Comparison of ENCODE assay signal across 22 mouse cellular contexts in the genomic region with DNA sequence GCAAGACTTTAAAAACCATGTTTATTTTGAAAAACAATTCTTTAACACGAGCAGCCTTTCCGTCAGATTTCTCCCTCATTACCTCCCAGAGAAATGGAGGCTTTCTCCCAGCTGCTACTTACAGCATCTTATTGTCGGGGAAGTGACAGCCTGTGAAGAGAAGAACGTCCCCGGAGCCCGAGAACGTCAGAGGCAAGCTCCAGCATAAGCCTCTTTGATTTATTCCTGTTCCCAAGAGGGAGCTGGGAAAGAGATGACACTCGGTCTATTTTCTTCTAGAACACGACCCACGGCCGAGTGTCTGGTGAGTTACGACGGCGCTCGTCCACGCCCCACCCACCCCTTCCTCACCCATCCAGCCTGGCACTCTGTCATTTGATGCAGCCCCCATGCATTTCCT. TPM values are rescaled to one million over a fixed set of nuclear protein-coding genes. Genes with fewer than 3 reads are reported as not detected.
A peak's percentile ranks its signal among the peaks of the same experiment; 100 is the strongest.
DNase-seq lines count a peak whose midpoint lies in the region; ATAC-seq lines count a peak whose summit lies in the region.
"Had no signal": no experiment of that assay in that cellular context is flagged by ENCODE, and none has a peak within 500 bp of the region (broad histone marks: within the 10 kb centered on the region; RNA-seq: fewer than 3 reads in every experiment).

No protein-coding gene starts in this region.

- no peaks in the 10 kb centered on the region for H3K36me3 ChIP-seq in forebrain, embryonic 12.5 days (replicated peaks)
- no peaks in the 10 kb centered on the region for H3K36me3 ChIP-seq in forebrain, embryonic 16.5 days (ENCODE audit: control insufficient read depth, insufficient read depth)
- H3K36me3 ChIP-seq in hindbrain, embryonic 13.5 days = no peaks in the 10 kb centered on the region
- H3K36me3 ChIP-seq in hindbrain, embryonic 10.5 days = no peaks in the 10 kb centered on the region
- no peaks in the 10 kb centered on the region for H3K36me3 ChIP-seq in lung, embryonic 15.5 days
- H3K36me3 ChIP-seq: embryonic facial prominence, embryonic 13.5 days; G1E; limb, embryonic 12.5 days had no signal

- peaks cover 21% of the 10 kb centered on the region for H3K4me1 ChIP-seq in forebrain, embryonic 12.5 days
- H3K4me1 ChIP-seq in forebrain, embryonic 16.5 days (replicated peaks; ENCODE audit: control insufficient read depth, insufficient read depth, low read length) = peaks cover 30% of the 10 kb centered on the region
- H3K4me1 ChIP-seq in hindbrain, embryonic 13.5 days (replicated peaks) = peaks cover 42% of the 10 kb centered on the region
- H3K4me1 ChIP-seq in hindbrain, embryonic 10.5 days (replicated peaks) = peaks cover 36% of the 10 kb centered on the region
- H3K4me1 ChIP-seq in lung, embryonic 15.5 days = peaks cover 42% of the 10 kb centered on the region

- DNase-seq in hindbrain, embryonic 10.5 days (ENCODE audit: low spot score) = no peak
- no peak for DNase-seq in lung, postnatal 4 days
- peak; percentile 39 for DNase-seq in retina, postnatal 1 day
- no peak for DNase-seq in retina, embryonic 14.5 days (ENCODE audit: low spot score)
- DNase-seq: adrenal gland, postnatal 36 days; cerebellum, adult 9-10 months; gastrocnemius, postnatal 25 days; kidney, adult 9 months; lung, postnatal 14 days; thymus, adult 2 months had no signal

- 73% methylated on average over 16 of the region's 16 CpGs for WGBS in forebrain, embryonic 12.5 days
- WGBS in forebrain, embryonic 16.5 days = 56% methylated on average over 16 of the region's 16 CpGs
- WGBS in hindbrain, embryonic 13.5 days = 40% methylated on average over 16 of the region's 16 CpGs
- WGBS in hindbrain, embryonic 10.5 days = 71% methylated on average over 16 of the region's 16 CpGs
- WGBS in lung, embryonic 15.5 days = 42% methylated on average over 16 of the region's 16 CpGs

- H3K4me3 ChIP-seq in forebrain, embryonic 12.5 days (replicated peaks) = no peak overlapping the region
- no peak overlapping the region for H3K4me3 ChIP-seq in forebrain, embryonic 16.5 days (replicated peaks; ENCODE audit: low read length)
- H3K4me3 ChIP-seq in hindbrain, embryonic 13.5 days = no peak overlapping the region
- H3K4me3 ChIP-seq in hindbrain, embryonic 10.5 days = no peak overlapping the region
- H3K4me3 ChIP-seq in lung, embryonic 15.5 days = no peak overlapping the region
- H3K4me3 ChIP-seq: embryonic facial prominence, embryonic 13.5 days; limb, embryonic 12.5 days had no signal

- H3K9ac ChIP-seq in forebrain, embryonic 12.5 days = no peak overlapping the region
- no peak overlapping the region for H3K9ac ChIP-seq in forebrain, embryonic 16.5 days (replicated peaks; ENCODE audit: low read depth, low read length)
- H3K9ac ChIP-seq in hindbrain, embryonic 13.5 days = no peak overlapping the region
- H3K9ac ChIP-seq in lung, embryonic 15.5 days = no peak overlapping the region
- H3K9ac ChIP-seq: embryonic facial prominence, embryonic 13.5 days; limb, embryonic 12.5 days; liver, embryonic 14.5 days had no signal

- H3K9me3 ChIP-seq in forebrain, embryonic 12.5 days = no peaks in the 10 kb centered on the region
- H3K9me3 ChIP-seq in forebrain, embryonic 16.5 days (ENCODE audit: control insufficient read depth, low read length) = no peaks in the 10 kb centered on the region
- H3K9me3 ChIP-seq in hindbrain, embryonic 13.5 days = no peaks in the 10 kb centered on the region
- H3K9me3 ChIP-seq in hindbrain, embryonic 10.5 days = no peaks in the 10 kb centered on the region
- H3K9me3 ChIP-seq in lung, embryonic 15.5 days = no peaks in the 10 kb centered on the region
- H3K9me3 ChIP-seq: embryonic facial prominence, embryonic 13.5 days; G1E; limb, embryonic 12.5 days had no signal

- peak overlapping the region; percentile 5; the same call in 1 of the 2 replicates for H3K27ac ChIP-seq in forebrain, embryonic 12.5 days
- H3K27ac ChIP-seq in forebrain, embryonic 16.5 days (ENCODE audit: low read length) = no peak overlapping the region
- peak overlapping the region; percentile 45; the same call in 1 of the 2 replicates for H3K27ac ChIP-seq in hindbrain, embryonic 13.5 days
- H3K27ac ChIP-seq in hindbrain, embryonic 10.5 days = no peak overlapping the region
- 0 out of 2 replicates have a peak overlapping the region, but pooled peaks have one; percentile 21 for H3K27ac ChIP-seq in lung, embryonic 15.5 days
- H3K27ac ChIP-seq: limb, embryonic 12.5 days; liver, embryonic 14.5 days had no signal

- H3K27me3 ChIP-seq in forebrain, embryonic 12.5 days = peaks cover 13% of the 10 kb centered on the region
- H3K27me3 ChIP-seq in forebrain, embryonic 16.5 days (replicated peaks; ENCODE audit: control insufficient read depth, insufficient read depth, low read length) = no peaks in the 10 kb centered on the region
- 0 out of 2 replicates have a peak, but pooled peaks cover 4% of the 10 kb centered on the region for H3K27me3 ChIP-seq in hindbrain, embryonic 13.5 days
- peaks cover 35% of the 10 kb centered on the region for H3K27me3 ChIP-seq in hindbrain, embryonic 10.5 days (ENCODE audit: insufficient read depth, poor library complexity, severe bottlenecking)
- no peaks in the 10 kb centered on the region for H3K27me3 ChIP-seq in lung, embryonic 15.5 days
- H3K27me3 ChIP-seq: embryonic facial prominence, embryonic 13.5 days had no signal

- no peak overlapping the region for H3K4me2 ChIP-seq in forebrain, embryonic 12.5 days
- no peak overlapping the region for H3K4me2 ChIP-seq in forebrain, embryonic 16.5 days (ENCODE audit: low read length)
- H3K4me2 ChIP-seq in hindbrain, embryonic 13.5 days = no peak overlapping the region
- no peak overlapping the region for H3K4me2 ChIP-seq in lung, embryonic 15.5 days
- H3K4me2 ChIP-seq: embryonic facial prominence, embryonic 13.5 days; limb, embryonic 12.5 days had no signal

- no peak for ATAC-seq in forebrain, embryonic 12.5 days (ENCODE audit: low FRiP score)
- no peak for ATAC-seq in forebrain, embryonic 16.5 days
- ATAC-seq in hindbrain, embryonic 13.5 days (ENCODE audit: low FRiP score) = no peak
- no peak for ATAC-seq in lung, embryonic 15.5 days (ENCODE audit: borderline replicate concordance, extremely low read depth, low FRiP score, low TSS enrichment)
- ATAC-seq: CD4-positive, CD25-positive, alpha-beta regulatory T cell, adult 4 months had no signal

RNA-seq across cellular contexts. Expression of gene Calm2, which starts 30.9 kb away (rescaled TPM):
- polyA plus RNA-seq in forebrain, embryonic 12.5 days (2016; fragmentation: Nextera tagmentation; extraction: Ambion mirVana) = 1,267 and 1,277 TPM in 2 replicates
- 1,924 and 2,147 TPM in 2 replicates for polyA plus RNA-seq in forebrain, embryonic 16.5 days (2015; fragmentation: Nextera tagmentation; extraction: Ambion mirVana)
- 2,223 and 2,271 TPM in 2 replicates for polyA plus RNA-seq in hindbrain, embryonic 13.5 days (2015; fragmentation: Nextera tagmentation; extraction: Ambion mirVana)
- polyA plus RNA-seq in hindbrain, embryonic 10.5 days (2016; fragmentation: Nextera tagmentation; extraction: Ambion mirVana) = 1,143 and 1,193 TPM in 2 replicates
- 942 and 944 TPM in 2 replicates for polyA plus RNA-seq in lung, embryonic 15.5 days (2015; fragmentation: Nextera tagmentation; extraction: Ambion mirVana)

RNA-seq across cellular contexts. Expression of gene Stpg4, which starts 50.1 kb away (rescaled TPM):
- polyA plus RNA-seq in forebrain, embryonic 12.5 days (2016; fragmentation: Nextera tagmentation; extraction: Ambion mirVana) = not detected in 2 replicates
- polyA plus RNA-seq in forebrain, embryonic 16.5 days (2015; fragmentation: Nextera tagmentation; extraction: Ambion mirVana) = not detected in 2 replicates
- not detected in 2 replicates for polyA plus RNA-seq in hindbrain, embryonic 13.5 days (2015; fragmentation: Nextera tagmentation; extraction: Ambion mirVana)
- polyA plus RNA-seq in hindbrain, embryonic 10.5 days (2016; fragmentation: Nextera tagmentation; extraction: Ambion mirVana) = not detected in 2 replicates
- polyA plus RNA-seq in lung, embryonic 15.5 days (2015; fragmentation: Nextera tagmentation; extraction: Ambion mirVana) = not detected in 2 replicates
- polyA plus RNA-seq: CD4-positive, CD25-positive, alpha-beta regulatory T cell, adult 4 months; cortical plate, adult 2 months; embryonic facial prominence, embryonic 13.5 days; G1E; heart, postnatal 0 days; limb, embryonic 12.5 days; liver, embryonic 14.5 days; stomach, embryonic 14.5 days had no signal

Comparison
In these comparisons a context has a peak if more than half of its experiments do, and no peak if none do; other contexts are left out.
1. H3K27ac ChIP-seq: peak in forebrain, embryonic 12.5 days (single experiment), hindbrain, embryonic 13.5 days (single experiment) and lung, embryonic 15.5 days (single experiment); none in forebrain, embryonic 16.5 days (single experiment) and hindbrain, embryonic 10.5 days (single experiment).